Mouse (Mus musculus): ENCODE measurements around the gene Foxo3.

DNA sequence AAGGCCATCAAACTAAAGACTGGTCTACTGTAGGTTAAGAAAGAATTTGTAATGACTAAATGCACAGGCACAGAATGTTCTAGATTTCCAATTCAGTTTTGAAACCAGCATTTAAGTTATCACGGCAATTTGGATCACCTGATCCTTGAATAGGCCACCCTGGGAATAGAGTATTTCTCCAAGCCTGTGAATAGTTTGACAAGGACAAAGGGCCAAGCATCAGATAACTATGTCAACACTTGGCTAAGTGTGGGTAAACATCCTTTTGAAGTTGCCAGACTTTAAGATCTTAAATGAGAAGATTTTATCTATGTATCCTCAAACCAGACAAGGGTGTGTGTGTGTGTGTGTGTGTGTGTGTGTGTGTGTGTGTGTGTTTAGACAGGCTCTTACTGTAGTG lies 136.8 kb downstream of the Foxo3 start:
- TF ChIP-seq CTCF (IDR thresholded peaks at IDR 0.05; ENCODE audit: low read depth) (no peak), EP300 (optimal IDR thresholded peaks at IDR 0.05) (no peak)

Data from stomach, postnatal 0 days (tissue).